Mouse (Mus musculus) brain, embryonic 14.5 days (tissue): Measurements from ENCODE around the gene Elane.

ENCODE experiments used
- CTCF ChIP-seq: fragments of 200-500 bp; IDR thresholded peaks from 2 replicates; pipeline ENCODE4 v1.5.1; 2012; ENCODE audit warnings: inconsistent platforms, mild to moderate bottlenecking, moderate library complexity, borderline replicate concordance; ENCODE audit not compliant: insufficient read depth, insufficient read length; ENCODE audit errors: extremely low read depth
- POLR2A ChIP-seq: fragments of 200-500 bp; IDR thresholded peaks from 2 replicates; pipeline ENCODE4 v1.6.1; 2012; ENCODE audit warnings: mild to moderate bottlenecking, inconsistent platforms, borderline replicate concordance; ENCODE audit not compliant: poor library complexity, insufficient read depth, insufficient read length, severe bottlenecking; ENCODE audit errors: extremely low read depth

GRCm38 (mm10) chr10:79866601-79867000, 19.4 kb upstream of the Elane start:
- TF ChIP-seq POLR2A (no peak), CTCF (no peak)
